Mouse (Mus musculus) intestine, embryonic 16.5 days (tissue): ENCODE data around the gene Tmem255b. TPM values are rescaled to one million over a fixed set of nuclear protein-coding genes. Genes with fewer than 3 reads are reported as not detected.

Experiments
- ATAC-seq: fragments of 200-750 bp; cut with Nextera tagmentation; 2 replicates; pipeline ENCODE4 v1.8.0; 2017; ENCODE audit warnings: moderate TSS enrichment, moderate library complexity
- H3K27ac ChIP-seq: fragments of 300-500 bp; sonication (generic); 2 replicates; pipeline ENCODE4 v1.5.1; 2014; ENCODE audit warnings: mild to moderate bottlenecking, low read length
- H3K27me3 ChIP-seq: fragments of 300-500 bp; sonication (generic); replicated peaks from 2 replicates; pipeline ENCODE4 v1.6.1; 2014; ENCODE audit warnings: low read length, control low read depth, mixed read lengths; ENCODE audit not compliant: control insufficient read depth, insufficient read depth
- H3K36me3 ChIP-seq: fragments of 300-500 bp; sonication (generic); 2 replicates; pipeline ENCODE4 v1.6.1; 2014; ENCODE audit warnings: low read length, control low read depth; ENCODE audit not compliant: control insufficient read depth, insufficient read depth
- H3K4me1 ChIP-seq: fragments of 300-500 bp; sonication (generic); 2 replicates; pipeline ENCODE4 v1.6.1; 2014; ENCODE audit warnings: low read length, control low read depth, mixed read lengths; ENCODE audit not compliant: control insufficient read depth, insufficient read depth
- H3K4me2 ChIP-seq: fragments of 300-500 bp; sonication (generic); 2 replicates; pipeline ENCODE4 v1.6.1; 2014; ENCODE audit warnings: low read depth, low read length, control low read depth
- H3K4me3 ChIP-seq: fragments of 300-500 bp; sonication (generic); 2 replicates; pipeline ENCODE4 v1.5.1; 2014; ENCODE audit warnings: mild to moderate bottlenecking, low read length
- H3K9ac ChIP-seq: fragments of 300-500 bp; sonication (generic); 2 replicates; pipeline ENCODE4 v1.6.1; 2014; ENCODE audit warnings: low read depth, low read length
- H3K9me3 ChIP-seq: fragments of 300-500 bp; sonication (generic); 2 replicates; pipeline ENCODE4 v1.6.1; 2016; ENCODE audit warnings: low read length, control low read depth; ENCODE audit not compliant: control insufficient read depth
- WGBS: fragments of 180-500 bp; shearing (Covaris S2); extraction: QIAGEN DNeasy Blood & Tissue Kit; methylation state at CpG from one replicate; pipeline ENCODE4 v1.1.7; 2014; 5-methylcytosine and 5-hydroxymethylcytosine counted together
- polyA plus RNA-seq: library from polyadenylated mRNA; unstranded; fragments of >200 nt; fragmentation: Nextera tagmentation; extraction: Ambion mirVana; gene quantifications from 2 replicates; pipeline ENCODE4 v1.2.1, GENCODE M21; 2015

The Tmem255b gene
- polyA plus RNA-seq, 1 experiment from 2014 or later = 3.2 TPM

DNA sequence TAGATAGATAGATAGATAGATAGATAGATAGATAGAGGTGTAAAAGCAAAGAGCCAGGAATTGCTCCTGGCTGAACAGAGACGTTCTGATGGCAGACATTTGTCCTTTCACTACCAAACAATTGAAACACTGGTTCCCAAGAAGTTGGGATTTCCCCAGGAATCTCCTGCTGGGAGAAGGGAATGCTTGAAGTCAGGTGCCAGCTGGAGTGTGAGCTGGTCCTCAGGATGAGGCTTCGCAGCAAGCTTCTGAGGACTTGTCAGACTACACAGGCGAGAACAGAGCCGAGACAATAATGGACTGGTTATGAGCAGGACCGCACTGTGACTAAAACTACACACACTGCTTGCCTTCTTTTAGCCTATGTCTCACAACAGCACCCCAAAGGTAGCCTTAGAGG is 77.0 kb downstream of the Tmem255b start:
- Histone ChIP-seq H3K9ac (no peak overlapping the region), H3K36me3 (no peaks in the 10 kb centered on the region), H3K27ac (no peak overlapping the region), H3K27me3 (no peaks in the 10 kb centered on the region), H3K4me3 (no peak overlapping the region), H3K4me1 (peaks cover 31% of the 10 kb centered on the region), H3K4me2 (no peak overlapping the region), H3K9me3 (no peaks in the 10 kb centered on the region)
- no peak for ATAC-seq
- WGBS = 79% methylated on average over 5 of the region's 5 CpGs

GRCm38 (mm10) chr8:13512677-13513076 is 77.7 kb downstream of the Tmem255b start:
- ATAC-seq = peak; percentile 55
- no peak overlapping the region for H3K4me3 ChIP-seq
- H3K4me1 ChIP-seq = peaks cover 27% of the 10 kb centered on the region
- H3K9me3 ChIP-seq = no peaks in the 10 kb centered on the region
- no peaks in the 10 kb centered on the region for H3K36me3 ChIP-seq
- 40% methylated on average over 6 of the region's 6 CpGs for WGBS
- no peak overlapping the region for H3K9ac ChIP-seq
- 0 out of 2 replicates have a peak overlapping the region, but pooled peaks have one; percentile 15 for H3K27ac ChIP-seq
- no peaks in the 10 kb centered on the region for H3K27me3 ChIP-seq
- no peak overlapping the region for H3K4me2 ChIP-seq

- Histone ChIP-seq H3K4me2 (no peak overlapping the region), H3K36me3 (no peaks in the 10 kb centered on the region), H3K4me1 (peaks cover 27% of the 10 kb centered on the region), H3K9me3 (no peaks in the 10 kb centered on the region), H3K4me3 (no peak overlapping the region), H3K27ac (no peak overlapping the region), H3K9ac (no peak overlapping the region), H3K27me3 (no peaks in the 10 kb centered on the region)
- 94% methylated on average over 5 of the region's 5 CpGs for WGBS
- no peak for ATAC-seq
These were observed 78.8 kb downstream of the Tmem255b start for GRCm38 (mm10) chr8:13513556-13514370.

DNA sequence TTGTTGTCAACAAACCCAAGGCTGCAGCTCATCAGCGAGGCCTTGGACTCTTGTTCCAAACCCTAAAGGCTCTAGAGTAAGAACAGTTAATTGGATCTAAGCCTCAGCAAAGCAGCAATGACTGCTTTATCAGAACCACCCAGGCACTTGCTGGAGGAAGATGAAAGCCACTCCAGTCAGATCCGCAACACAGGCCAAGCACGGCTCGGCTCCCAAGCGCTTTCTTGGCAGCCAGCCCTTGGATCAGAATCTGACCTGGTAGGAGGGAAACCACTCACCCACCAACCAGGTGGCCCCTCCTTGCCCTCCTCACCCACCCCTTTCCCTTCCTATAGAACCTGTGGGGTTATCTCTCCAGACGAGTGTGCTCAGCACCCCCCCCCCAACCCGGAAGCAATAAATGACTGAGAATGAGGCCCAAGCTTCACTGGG is 81.0 kb downstream of the Tmem255b start:
- 52% methylated on average over 7 of the region's 7 CpGs for WGBS
- Histone ChIP-seq H3K9me3 (no peaks in the 10 kb centered on the region), H3K4me2 (no peak overlapping the region), H3K9ac (no peak overlapping the region), H3K4me3 (no peak overlapping the region), H3K27ac (peak overlapping the region; percentile 75), H3K36me3 (no peaks in the 10 kb centered on the region), H3K27me3 (no peaks in the 10 kb centered on the region), H3K4me1 (peaks cover 35% of the 10 kb centered on the region)
- ATAC-seq = peak; percentile 49

DNA sequence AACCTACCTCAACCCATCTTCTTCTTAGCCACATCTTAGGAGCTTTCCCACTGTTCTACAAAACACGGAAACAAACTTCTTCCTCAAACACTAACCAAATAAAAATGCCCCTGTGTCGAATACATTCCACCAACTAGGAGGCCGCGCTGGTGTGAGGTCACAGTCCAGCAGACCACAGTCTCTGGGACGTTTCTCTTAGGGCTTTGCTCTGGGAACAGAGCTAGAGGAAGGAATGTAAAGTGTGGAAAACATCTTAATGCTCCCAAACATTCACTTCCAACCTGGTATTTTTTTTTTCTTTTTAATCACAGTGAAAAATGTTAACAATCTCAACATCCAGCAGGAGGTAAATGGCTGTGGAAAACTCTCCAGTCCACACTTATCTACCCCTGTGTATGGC is 81.7 kb downstream of the Tmem255b start:
- no peak overlapping the region for H3K9ac ChIP-seq
- peaks cover 40% of the 10 kb centered on the region for H3K4me1 ChIP-seq
- 69% methylated on average over 5 of the region's 5 CpGs for WGBS
- no peaks in the 10 kb centered on the region for H3K27me3 ChIP-seq
- no peak for ATAC-seq
- H3K4me3 ChIP-seq = no peak overlapping the region
- H3K36me3 ChIP-seq = no peaks in the 10 kb centered on the region
- H3K4me2 ChIP-seq = no peak overlapping the region
- H3K27ac ChIP-seq = peak overlapping the region; percentile 75
- no peaks in the 10 kb centered on the region for H3K9me3 ChIP-seq

DNA sequence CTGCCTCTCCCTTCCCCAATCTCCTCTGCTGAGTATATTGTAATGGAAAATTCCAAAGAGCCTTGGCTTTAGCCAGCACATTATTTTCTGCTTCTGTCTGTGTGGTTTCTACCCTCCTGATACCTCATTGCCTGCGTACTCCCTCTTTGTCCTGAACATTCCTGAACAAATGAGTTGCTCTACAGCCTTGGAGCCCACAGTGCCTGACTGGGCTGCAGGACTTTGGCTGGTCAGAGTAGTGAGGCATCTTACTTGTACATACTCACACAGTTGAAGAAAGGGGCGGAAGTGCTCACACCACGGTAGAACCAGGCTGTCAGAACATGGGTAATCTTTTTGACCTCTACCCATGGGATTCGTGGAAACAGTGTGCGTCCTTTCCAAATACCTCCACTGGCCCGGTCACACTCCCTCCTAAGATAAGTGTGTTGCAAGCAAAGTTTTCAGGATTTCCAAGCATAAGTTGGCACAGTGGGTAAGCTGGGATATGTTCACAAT is 82.3 kb downstream of the Tmem255b start:
- WGBS = 85% methylated on average over 6 of the region's 6 CpGs
- no peaks in the 10 kb centered on the region for H3K9me3 ChIP-seq
- peaks cover 38% of the 10 kb centered on the region for H3K4me1 ChIP-seq
- H3K4me2 ChIP-seq = no peak overlapping the region
- H3K27ac ChIP-seq = no peak overlapping the region
- no peaks in the 10 kb centered on the region for H3K27me3 ChIP-seq
- no peak overlapping the region for H3K4me3 ChIP-seq
- no peaks in the 10 kb centered on the region for H3K36me3 ChIP-seq
- ATAC-seq = no peak
- no peak overlapping the region for H3K9ac ChIP-seq

Other genes starting within 250 kb of the Tmem255b start
- 71.7 and 75.3 TPM in 2 replicates for gene Grtp1, start 234.6 kb upstream of the Tmem255b start, polyA plus RNA-seq
- 0.29 and 0.40 TPM in 2 replicates for gene Adprhl1, start 181.0 kb upstream of the Tmem255b start, polyA plus RNA-seq
- gene Dcun1d2, start 147.1 kb upstream of the Tmem255b start, polyA plus RNA-seq = 16.9 and 17.7 TPM in 2 replicates
- gene Tmco3, start 147.0 kb upstream of the Tmem255b start, polyA plus RNA-seq = 28.0 and 32.5 TPM in 2 replicates
- 116 and 123 TPM in 2 replicates for gene Tfdp1, start 96.4 kb upstream of the Tmem255b start, polyA plus RNA-seq
- not detected in 2 replicates for gene Atp4b, start 38.4 kb upstream of the Tmem255b start, polyA plus RNA-seq
- not detected in 2 replicates for gene Grk1, start 30.1 kb upstream of the Tmem255b start, polyA plus RNA-seq
- gene Gas6, start 59.3 kb downstream of the Tmem255b start, polyA plus RNA-seq = 55.8 and 60.7 TPM in 2 replicates
- gene 1700029H14Rik, start 127.3 kb downstream of the Tmem255b start, polyA plus RNA-seq = not detected in 2 replicates
- gene Rasa3, start 242.4 kb downstream of the Tmem255b start, polyA plus RNA-seq = 20.7 and 21.3 TPM in 2 replicates